Mouse (Mus musculus) liver, postnatal 0 days (tissue): ENCODE data around the gene Krt31.

ENCODE experiments used
- CTCF ChIP-seq: sonication (generic); IDR thresholded peaks from 2 replicates; pipeline ENCODE4 v1.5.1; 2016; ENCODE audit warnings: antibody characterized with exemption, low read depth
- EP300 ChIP-seq: IDR thresholded peaks from 2 replicates; pipeline ENCODE4 v1.6.1; 2016; ENCODE audit warnings: antibody characterized with exemption, low read depth, mild to moderate bottlenecking

DNA sequence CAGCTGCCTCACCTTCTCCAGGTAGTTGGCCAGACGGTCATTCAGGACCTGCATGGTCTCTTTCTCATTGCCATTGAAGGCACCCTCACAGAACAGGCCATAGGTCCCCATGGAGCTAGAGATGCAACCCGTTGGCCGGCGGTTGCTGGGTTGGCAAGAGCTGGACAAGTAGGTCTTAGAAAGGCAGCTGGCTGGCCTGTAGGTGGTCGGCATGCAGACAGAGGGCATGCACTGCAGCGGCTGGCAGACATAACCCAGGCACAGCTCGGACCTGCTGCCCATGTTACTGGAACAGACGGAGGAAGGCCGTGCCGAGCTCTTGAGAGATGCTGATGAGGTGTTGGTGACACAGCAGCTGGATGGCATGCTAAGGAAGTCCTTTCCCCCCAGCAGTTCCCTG, 37.5 kb upstream of the Krt31 start, which contains the start of gene Krt32:
- TF ChIP-seq CTCF = no peak
- TF ChIP-seq EP300 = no peak
